Mouse (Mus musculus): ENCODE data around the gene Ahdc1. TPM values are rescaled to one million over a fixed set of nuclear protein-coding genes. Genes with fewer than 3 reads are reported as not detected.

Gene Ahdc1
- polyA plus RNA-seq, 2 experiments = 0.53 to 1.3 TPM

GRCm38 (mm10) chr4:133116756-133117470 is 105.9 kb downstream of the Ahdc1 start:
- no peaks in the 10 kb centered on the region for H3K36me3 ChIP-seq (replicated peaks; ENCODE audit: control insufficient read depth, insufficient read depth, low read depth)
- H3K9ac ChIP-seq (replicated peaks) = no peak overlapping the region
- 51% methylated on average over 3 of the region's 3 CpGs for WGBS (ENCODE audit: insufficient replicate concordance)
- no peak overlapping the region for H3K27ac ChIP-seq
- H3K4me1 ChIP-seq (replicated peaks; ENCODE audit: control insufficient read depth in 2 of 2, insufficient read depth in 2 of 2, low read length in 1 of 2) = peaks cover 0 to 4% of the 10 kb centered on the region in 2 experiments; a peak in 2 of 4 replicates
- no peaks in the 10 kb centered on the region for H3K9me3 ChIP-seq (ENCODE audit: control insufficient read depth, low read length)
- no peak for TF ChIP-seq CTCF (IDR thresholded peaks at IDR 0.05; ENCODE audit: low read depth)
- TF ChIP-seq EP300 (IDR thresholded peaks at IDR 0.05; ENCODE audit: low read depth) = no peak
- ATAC-seq (ENCODE audit: insufficient read depth) (no peak), DNase-seq (ENCODE audit: low read depth in 3 of 3, low spot score in 3 of 3) (no peak)
- H3K4me2 ChIP-seq (ENCODE audit: low read depth) = no peak overlapping the region
- no peaks in the 10 kb centered on the region for H3K27me3 ChIP-seq (ENCODE audit: control insufficient read depth, insufficient read depth, low read length)
- H3K4me3 ChIP-seq (ENCODE audit: insufficient read depth in 1 of 2, low read depth in 2 of 2, low read length in 2 of 2) = no peak overlapping the region

- WGBS (ENCODE audit: insufficient replicate concordance) = 38% methylated on average over 18 of the region's 18 CpGs
- Histone ChIP-seq H3K36me3 (replicated peaks; ENCODE audit: control insufficient read depth, insufficient read depth, low read depth) (no peaks in the 10 kb centered on the region), H3K9me3 (ENCODE audit: control insufficient read depth, low read length) (no peaks in the 10 kb centered on the region), H3K9ac (replicated peaks) (no peak overlapping the region), H3K27me3 (ENCODE audit: control insufficient read depth, insufficient read depth, low read length) (no peaks in the 10 kb centered on the region), H3K4me3 (ENCODE audit: insufficient read depth in 1 of 2, low read depth in 2 of 2, low read length in 2 of 2) (no peak overlapping the region), H3K27ac (no peak overlapping the region), H3K4me1 (replicated peaks; ENCODE audit: control insufficient read depth in 2 of 2, insufficient read depth in 2 of 2, low read length in 1 of 2) (peaks cover 0 to 9% of the 10 kb centered on the region in 2 experiments; a peak in 2 of 4 replicates), H3K4me2 (ENCODE audit: low read depth) (no peak overlapping the region)
- TF ChIP-seq EP300 (IDR thresholded peaks at IDR 0.05; ENCODE audit: low read depth) (no peak), CTCF (IDR thresholded peaks at IDR 0.05; ENCODE audit: low read depth) (no peak)
- ATAC-seq (ENCODE audit: insufficient read depth) (0 out of 2 replicates have a peak, but pooled peaks have one; percentile 41), DNase-seq (ENCODE audit: low read depth in 3 of 3, low spot score in 3 of 3) (no peak)
Measured at GRCm38 (mm10) chr4:133117556-133118411, 106.7 kb downstream of the Ahdc1 start.

- no peak for TF ChIP-seq EP300 (IDR thresholded peaks at IDR 0.05; ENCODE audit: low read depth)
- no peak for TF ChIP-seq CTCF (IDR thresholded peaks at IDR 0.05; ENCODE audit: low read depth)
- ATAC-seq (ENCODE audit: insufficient read depth) (no peak), DNase-seq (ENCODE audit: low read depth in 3 of 3, low spot score in 3 of 3) (no peak)
- 66% methylated on average over 6 of the region's 6 CpGs for WGBS (ENCODE audit: insufficient replicate concordance)
- no peak overlapping the region for H3K27ac ChIP-seq
- H3K4me2 ChIP-seq (ENCODE audit: low read depth) = no peak overlapping the region
- no peaks in the 10 kb centered on the region for H3K9me3 ChIP-seq (ENCODE audit: control insufficient read depth, low read length)
- H3K4me3 ChIP-seq (ENCODE audit: insufficient read depth in 1 of 2, low read depth in 2 of 2, low read length in 2 of 2) = no peak overlapping the region
- H3K27me3 ChIP-seq (ENCODE audit: control insufficient read depth, insufficient read depth, low read length) = no peaks in the 10 kb centered on the region
- H3K4me1 ChIP-seq (replicated peaks; ENCODE audit: control insufficient read depth in 2 of 2, insufficient read depth in 2 of 2, low read length in 1 of 2) = peaks cover 0 to 9% of the 10 kb centered on the region in 2 experiments; a peak in 2 of 4 replicates
- H3K36me3 ChIP-seq (replicated peaks; ENCODE audit: control insufficient read depth, insufficient read depth, low read depth) = no peaks in the 10 kb centered on the region
- no peak overlapping the region for H3K9ac ChIP-seq (replicated peaks)
Measured at GRCm38 (mm10) chr4:133118775-133119375, 107.8 kb downstream of the Ahdc1 start.

- TF ChIP-seq EP300 (IDR thresholded peaks at IDR 0.05; ENCODE audit: low read depth) = no peak
- TF ChIP-seq CTCF (IDR thresholded peaks at IDR 0.05; ENCODE audit: low read depth) = no peak
Measured at GRCm38 (mm10) chr4:133119579-133119978, 108.5 kb downstream of the Ahdc1 start.

More at GRCm38 (mm10) chr4:133119579-133119978, 108.5 kb downstream of the Ahdc1 start:
- DNase-seq (ENCODE audit: low read depth in 3 of 3, low spot score in 3 of 3) = no peak
- H3K36me3 ChIP-seq (replicated peaks; ENCODE audit: control insufficient read depth, insufficient read depth, low read depth) = no peaks in the 10 kb centered on the region
- H3K9ac ChIP-seq (replicated peaks) = no peak overlapping the region
- no peaks in the 10 kb centered on the region for H3K27me3 ChIP-seq (ENCODE audit: control insufficient read depth, insufficient read depth, low read length)
- H3K4me1 ChIP-seq (replicated peaks; ENCODE audit: control insufficient read depth in 2 of 2, insufficient read depth in 2 of 2, low read length in 1 of 2) = peaks cover 0 to 9% of the 10 kb centered on the region in 2 experiments; a peak in 2 of 4 replicates
- WGBS (ENCODE audit: insufficient replicate concordance) = 77% methylated on average over 6 of the region's 6 CpGs
- no peak for ATAC-seq (ENCODE audit: insufficient read depth)
- no peak overlapping the region for H3K4me3 ChIP-seq (ENCODE audit: insufficient read depth in 1 of 2, low read depth in 2 of 2, low read length in 2 of 2)
- H3K4me2 ChIP-seq (ENCODE audit: low read depth) = no peak overlapping the region
- H3K27ac ChIP-seq = no peak overlapping the region
- no peaks in the 10 kb centered on the region; the same call in 1 of the 2 replicates for H3K9me3 ChIP-seq (ENCODE audit: control insufficient read depth, low read length)

All from liver, embryonic 14.5 days (tissue).